Mouse (Mus musculus): ENCODE data around the gene Col25a1.

GRCm38 (mm10) chr3:130508330-130508729 lies 377.0 kb downstream of the Col25a1 start:
- TF ChIP-seq CTCF (IDR thresholded peaks at IDR 0.05; ENCODE audit: extremely low read depth, insufficient read depth, low read length), result no peak
- no peak for TF ChIP-seq POLR2A (IDR thresholded peaks at IDR 0.05; ENCODE audit: extremely low read depth, insufficient read depth, low read length)
